Mouse (Mus musculus) midbrain, embryonic 16.5 days (tissue): ENCODE measurements around the gene Cenpi. TPM values are rescaled to one million over a fixed set of nuclear protein-coding genes. Genes with fewer than 3 reads are reported as not detected.
A peak's percentile ranks its signal among the peaks of the same experiment; 100 is the strongest.
"Not testable (repeated sequence)": the region's sequence is repeated elsewhere in the genome, so short reads cannot be mapped to it uniquely, and the experiment has no call there.

Source experiments
- ATAC-seq: fragments of 200-750 bp; cut with Nextera tagmentation; 2 replicates; pipeline ENCODE4 v1.8.0; 2017; ENCODE audit warnings: moderate TSS enrichment
- H3K27ac ChIP-seq: fragments of 300-500 bp; sonication (generic); 2 replicates; pipeline ENCODE4 v1.5.1; 2014; ENCODE audit warnings: mild to moderate bottlenecking, low read length, mixed read lengths
- H3K27me3 ChIP-seq: fragments of 300-500 bp; sonication (generic); 2 replicates; pipeline ENCODE4 v1.6.1; 2014; ENCODE audit warnings: low read depth, low read length, mixed read lengths; ENCODE audit not compliant: control insufficient read depth, insufficient read depth
- H3K36me3 ChIP-seq: fragments of 300-500 bp; sonication (generic); 2 replicates; pipeline ENCODE4 v1.6.1; 2014; ENCODE audit warnings: mild to moderate bottlenecking, low read length, moderate library complexity, mixed read lengths; ENCODE audit not compliant: control insufficient read depth, insufficient read depth
- H3K4me1 ChIP-seq: fragments of 300-500 bp; sonication (generic); 2 replicates; pipeline ENCODE4 v1.6.1; 2014; ENCODE audit warnings: mild to moderate bottlenecking, low read length, mixed read lengths; ENCODE audit not compliant: control insufficient read depth, insufficient read depth
- H3K4me2 ChIP-seq: fragments of 300-500 bp; sonication (generic); 2 replicates; pipeline ENCODE4 v1.6.1; 2014; ENCODE audit warnings: mild to moderate bottlenecking, low read length, mixed read lengths
- H3K4me3 ChIP-seq: fragments of 300-500 bp; sonication (generic); 2 replicates; pipeline ENCODE4 v1.5.1; 2014; ENCODE audit warnings: low read depth, mild to moderate bottlenecking, low read length, moderate library complexity, mixed read lengths
- H3K9ac ChIP-seq: fragments of 300-500 bp; sonication (generic); 2 replicates; pipeline ENCODE4 v1.6.1; 2014; ENCODE audit warnings: low read depth, low read length, mixed read lengths
- H3K9me3 ChIP-seq: fragments of 300-500 bp; sonication (generic); replicated peaks from 2 replicates; pipeline ENCODE4 v1.6.1; 2014; ENCODE audit warnings: mild to moderate bottlenecking, low read length, mixed read lengths; ENCODE audit not compliant: control insufficient read depth, poor library complexity, severe bottlenecking
- WGBS: fragments of 180-500 bp; shearing (Covaris S2); extraction: QIAGEN DNeasy Blood & Tissue Kit; methylation state at CpG from one replicate; pipeline ENCODE4 v1.1.7; 2014; 5-methylcytosine and 5-hydroxymethylcytosine counted together
- polyA plus RNA-seq: library from polyadenylated mRNA; unstranded; fragments of >200 nt; fragmentation: Nextera tagmentation; extraction: Ambion mirVana; gene quantifications from 2 replicates; pipeline ENCODE4 v1.2.1, GENCODE M21; 2015

The Cenpi gene
- polyA plus RNA-seq, 1 experiment from 2014 or later, result 3.9 TPM

DNA sequence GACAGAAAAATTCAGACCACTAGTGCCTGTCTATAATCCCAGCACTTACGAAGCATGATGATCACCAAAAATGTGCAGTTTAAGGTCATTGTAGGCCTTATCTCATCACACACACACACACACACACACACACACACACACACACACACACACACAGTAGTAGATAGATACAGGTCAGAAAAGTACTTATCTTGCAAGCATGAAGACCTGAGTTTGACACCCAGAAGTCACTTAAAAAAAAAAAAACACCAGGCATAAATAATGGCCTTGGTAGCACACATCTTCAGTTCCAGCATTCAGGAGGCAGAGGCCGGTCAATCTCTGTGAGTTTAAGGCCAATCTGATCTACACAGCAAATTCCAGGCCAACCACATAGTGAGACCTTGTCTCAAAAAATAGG is 20.6 kb upstream of the Cenpi start:
- no peaks in the 10 kb centered on the region for H3K9me3 ChIP-seq
- no peaks in the 10 kb centered on the region for H3K4me1 ChIP-seq
- no peak overlapping the region for H3K27ac ChIP-seq
- no peak overlapping the region for H3K4me2 ChIP-seq
- no peak overlapping the region for H3K4me3 ChIP-seq
- WGBS, result 100% methylated on average over 2 of the region's 2 CpGs
- ATAC-seq, result no peak
- no peaks in the 10 kb centered on the region for H3K36me3 ChIP-seq
- no peak overlapping the region for H3K9ac ChIP-seq
- H3K27me3 ChIP-seq, result no peaks in the 10 kb centered on the region

DNA sequence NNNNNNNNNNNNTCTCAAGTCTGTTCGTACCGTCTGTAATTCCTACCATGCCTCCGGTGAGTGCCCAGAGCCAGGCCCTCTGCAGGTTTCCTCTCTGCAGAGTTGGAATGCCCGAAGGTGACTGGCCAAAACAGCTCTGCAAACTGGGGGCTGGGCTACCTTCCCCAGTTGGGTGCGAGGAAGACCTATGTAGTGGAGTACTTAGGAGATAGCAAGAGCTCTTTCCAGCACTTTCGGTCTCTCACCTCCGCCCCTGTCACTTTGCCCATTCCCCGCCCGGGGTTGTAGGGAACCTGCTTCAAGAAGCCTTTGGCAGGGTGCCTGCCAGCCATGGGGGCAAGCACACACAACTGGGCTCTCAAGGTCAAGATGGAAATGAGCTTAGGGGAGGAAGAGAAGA is 11.6 kb upstream of the Cenpi start:
- peak; percentile 46; the same call in 1 of the 2 replicates for ATAC-seq
- WGBS, result 32% methylated on average over 9 of the region's 9 CpGs
- H3K4me2 ChIP-seq, result peak overlapping the region; percentile 54

DNA sequence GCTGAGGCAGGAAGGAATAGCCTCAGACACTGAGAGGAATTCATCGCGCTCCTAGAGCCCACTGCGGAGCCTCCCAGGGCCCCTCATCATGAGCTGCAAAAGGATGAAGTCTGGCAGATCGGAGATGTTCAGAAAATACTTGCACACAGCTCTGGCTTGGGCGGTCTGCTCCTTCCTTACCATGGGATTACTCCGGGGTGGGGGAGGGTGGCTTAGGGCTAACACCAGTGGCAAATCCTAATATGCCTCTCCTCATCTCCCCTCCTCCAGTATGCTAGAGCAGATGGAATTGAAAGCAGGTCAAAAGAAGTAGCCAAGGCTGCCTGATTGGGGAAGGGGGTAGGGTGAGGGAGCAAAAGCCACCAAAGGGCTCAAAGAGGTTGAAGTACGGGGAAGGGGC is 11.1 kb upstream of the Cenpi start:
- Histone ChIP-seq H3K4me1 (peaks cover 3% of the 10 kb centered on the region; the same call in 1 of the 2 replicates), H3K9me3 (no peaks in the 10 kb centered on the region), H3K36me3 (no peaks in the 10 kb centered on the region), H3K27ac (peak overlapping the region; percentile 85), H3K4me3 (peak overlapping the region; percentile 57), H3K4me2 (peak overlapping the region; percentile 54), H3K9ac (peak overlapping the region; percentile 77), H3K27me3 (no peaks in the 10 kb centered on the region; the same call in 1 of the 2 replicates)
- peak; percentile 49 for ATAC-seq
- 20% methylated on average over 7 of the region's 7 CpGs for WGBS

More for the DNA sequence above, 11.6 kb upstream of the Cenpi start:
- Histone ChIP-seq H3K4me3 (peak overlapping the region; percentile 57), H3K27me3 (no peaks in the 10 kb centered on the region; the same call in 1 of the 2 replicates), H3K9ac (peak overlapping the region; percentile 77), H3K9me3 (no peaks in the 10 kb centered on the region), H3K4me1 (peaks cover 3% of the 10 kb centered on the region; the same call in 1 of the 2 replicates), H3K36me3 (no peaks in the 10 kb centered on the region), H3K27ac (peak overlapping the region; percentile 85)

DNA sequence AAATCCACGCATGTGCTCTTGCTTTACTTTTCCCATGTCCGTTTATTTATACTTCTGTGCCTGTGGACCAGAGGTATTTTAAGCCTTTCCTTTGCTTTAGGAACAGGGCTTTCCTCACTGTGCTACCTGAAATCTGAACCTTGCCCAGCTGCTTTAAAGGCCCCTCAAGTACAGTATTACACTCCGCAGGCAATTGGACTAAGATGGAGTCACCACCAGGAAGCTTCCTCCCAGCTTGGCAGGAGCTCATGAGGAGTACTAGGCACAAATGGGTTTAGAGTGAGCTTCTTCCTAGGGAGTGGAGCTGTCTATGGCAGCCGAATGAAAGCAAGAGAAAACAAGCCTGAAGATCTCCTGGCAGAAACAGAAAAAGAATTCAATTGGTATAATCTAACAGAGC is 10.7 kb upstream of the Cenpi start:
- 21% methylated on average over 4 of the region's 4 CpGs for WGBS

DNA sequence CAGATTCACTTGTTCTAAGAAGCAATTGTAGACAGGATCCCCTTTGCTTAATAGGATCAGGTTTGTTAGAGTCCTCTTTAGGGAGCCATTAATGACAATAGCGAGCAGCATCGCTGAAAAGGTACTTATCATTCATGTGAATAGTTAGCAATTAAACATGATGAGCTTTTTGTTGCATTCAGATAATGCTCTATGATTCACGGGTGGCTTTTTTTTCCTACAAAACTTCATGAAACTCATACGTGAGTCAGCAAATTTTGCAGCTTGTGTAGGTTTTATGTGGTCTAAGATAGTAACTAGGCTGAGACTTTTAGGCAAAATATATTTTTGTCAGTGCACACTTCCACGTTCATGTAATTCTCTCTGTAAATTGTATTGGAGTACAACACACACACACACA is 7.7 kb upstream of the Cenpi start:
- no peak overlapping the region for H3K9ac ChIP-seq
- no peaks in the 10 kb centered on the region for H3K9me3 ChIP-seq
- H3K27me3 ChIP-seq, result no peaks in the 10 kb centered on the region
- no peak overlapping the region for H3K27ac ChIP-seq
- H3K36me3 ChIP-seq, result no peaks in the 10 kb centered on the region
- H3K4me1 ChIP-seq, result peaks cover 3% of the 10 kb centered on the region; the same call in 1 of the 2 replicates
- 44% methylated on average over 5 of the region's 5 CpGs for WGBS
- H3K4me3 ChIP-seq, result no peak overlapping the region
- ATAC-seq, result no peak
- peak overlapping the region; percentile 14 for H3K4me2 ChIP-seq

More for the DNA sequence above, 10.7 kb upstream of the Cenpi start:
- no peaks in the 10 kb centered on the region; the same call in 1 of the 2 replicates for H3K27me3 ChIP-seq
- H3K9ac ChIP-seq, result peak overlapping the region; percentile 77
- H3K4me3 ChIP-seq, result peak overlapping the region; percentile 57
- no peak for ATAC-seq
- H3K9me3 ChIP-seq, result no peaks in the 10 kb centered on the region
- H3K36me3 ChIP-seq, result no peaks in the 10 kb centered on the region
- peaks cover 3% of the 10 kb centered on the region; the same call in 1 of the 2 replicates for H3K4me1 ChIP-seq
- H3K27ac ChIP-seq, result peak overlapping the region; percentile 85
- H3K4me2 ChIP-seq, result peak overlapping the region; percentile 54

DNA sequence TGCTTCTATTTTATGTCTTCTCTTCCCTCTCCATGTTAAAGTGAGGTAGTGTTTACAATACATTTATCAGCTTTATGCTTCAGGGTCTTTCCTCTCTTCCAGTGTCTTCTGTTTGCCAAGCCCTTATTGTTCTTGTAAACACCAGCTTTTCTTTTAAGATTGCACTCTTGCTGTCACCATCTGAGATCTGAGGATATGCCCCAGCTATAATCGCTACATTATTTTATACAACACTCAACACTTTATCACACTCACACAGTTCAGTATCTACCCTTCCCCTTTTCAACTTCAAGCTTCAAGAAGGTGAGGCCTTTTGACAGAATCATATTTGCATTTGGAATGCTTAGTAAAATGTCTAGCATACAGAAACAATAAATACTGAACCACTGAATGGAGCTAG is 4.6 kb upstream of the Cenpi start:
- Histone ChIP-seq H3K27ac (no peak overlapping the region), H3K4me1 (peaks cover 3% of the 10 kb centered on the region; the same call in 1 of the 2 replicates), H3K9ac (no peak overlapping the region), H3K4me2 (no peak overlapping the region), H3K4me3 (no peak overlapping the region), H3K36me3 (no peaks in the 10 kb centered on the region), H3K9me3 (no peaks in the 10 kb centered on the region), H3K27me3 (no peaks in the 10 kb centered on the region)
- no peak for ATAC-seq
- WGBS, result 85% methylated on average over 1 of the region's 1 CpGs

DNA sequence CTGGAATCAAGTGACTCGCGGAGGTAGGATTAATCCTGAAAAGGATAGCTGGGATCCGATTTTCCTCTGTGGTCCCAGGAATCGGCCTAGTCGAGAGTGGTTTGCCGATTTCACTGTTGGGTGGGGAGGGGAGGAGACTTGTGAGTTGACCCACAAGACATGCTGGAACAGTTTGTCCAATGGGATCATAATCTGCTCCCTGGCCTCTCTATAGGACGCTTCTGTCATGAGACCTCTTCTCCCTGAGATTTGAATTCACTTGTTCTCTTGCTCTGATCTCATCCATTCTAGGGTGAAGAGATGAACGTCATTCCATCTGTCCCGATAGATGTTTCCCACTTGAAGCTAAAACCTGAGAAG is 371 bp downstream of the Cenpi start:
- H3K27ac ChIP-seq, result no peak overlapping the region
- no peaks in the 10 kb centered on the region for H3K36me3 ChIP-seq
- peak overlapping the region; percentile 43 for H3K4me3 ChIP-seq
- no peak for ATAC-seq
- peak overlapping the region; percentile 65 for H3K4me2 ChIP-seq
- peak overlapping the region; percentile 46; the same call in 1 of the 2 replicates for H3K9ac ChIP-seq
- H3K27me3 ChIP-seq, result no peaks in the 10 kb centered on the region
- WGBS, result 29% methylated on average over 9 of the region's 9 CpGs
- H3K9me3 ChIP-seq, result no peaks in the 10 kb centered on the region
- no peaks in the 10 kb centered on the region for H3K4me1 ChIP-seq

DNA sequence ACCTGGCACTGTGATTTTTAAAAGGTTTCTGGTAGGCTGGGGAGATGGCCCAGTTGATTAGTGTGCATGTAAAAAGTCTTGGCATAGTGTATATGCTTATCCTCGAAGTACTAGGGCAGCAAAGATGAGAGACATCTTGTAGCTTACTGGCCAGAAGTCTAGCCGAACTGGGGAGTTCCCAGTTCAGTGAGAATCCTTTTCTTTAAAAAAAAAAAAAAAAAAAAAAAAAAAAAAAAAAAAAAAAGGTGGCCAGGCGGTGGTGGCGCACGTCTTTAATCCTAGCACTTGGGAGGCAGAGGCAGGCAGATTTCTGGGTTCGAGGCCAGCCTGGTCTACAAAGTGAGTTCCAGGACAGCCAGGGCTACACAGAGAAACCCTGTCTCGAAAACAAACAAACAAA is 3.3 kb downstream of the Cenpi start:
- not testable (repeated sequence) for H3K4me2 ChIP-seq, H3K4me1 ChIP-seq, H3K4me3 ChIP-seq, H3K36me3 ChIP-seq, H3K27ac ChIP-seq, ATAC-seq, H3K9me3 ChIP-seq, H3K9ac ChIP-seq, H3K27me3 ChIP-seq
- WGBS, result 86% methylated on average over 7 of the region's 7 CpGs

DNA sequence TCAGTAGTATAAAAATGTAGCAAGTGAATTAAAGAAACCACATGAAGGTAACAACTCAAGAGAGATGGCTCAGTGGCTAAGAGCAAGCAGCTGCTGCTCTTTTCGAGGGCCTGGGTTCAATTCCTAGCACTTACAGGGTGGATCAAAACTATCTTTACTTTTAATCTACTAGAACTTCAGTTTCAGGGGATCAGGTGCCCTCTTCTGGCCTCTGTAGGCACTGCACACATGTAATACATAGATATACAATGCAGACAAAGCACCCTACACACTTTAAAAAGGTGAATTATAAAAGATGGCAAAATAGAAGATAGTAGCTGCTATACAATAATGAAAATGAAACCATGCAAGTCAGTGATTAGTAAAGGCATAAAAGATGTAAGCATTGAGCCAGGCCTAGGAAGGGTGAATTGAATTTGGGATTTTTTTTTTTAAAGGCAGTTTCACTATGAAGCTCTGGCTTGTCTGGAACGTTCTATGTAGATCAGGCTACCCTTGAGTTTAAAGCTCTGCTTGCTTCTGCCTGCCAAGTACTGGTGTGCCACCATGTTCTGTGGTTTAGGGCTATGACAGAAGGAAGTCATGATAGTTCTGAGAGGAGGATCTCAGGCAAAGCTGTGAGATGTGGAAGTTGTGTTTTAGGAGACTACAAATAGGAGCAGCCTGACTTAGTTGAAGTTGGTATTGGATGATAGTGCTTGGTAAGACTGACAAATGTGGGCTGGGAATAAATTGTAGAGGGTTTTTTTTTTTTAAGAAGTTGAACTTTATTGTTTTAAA is 11.5 kb downstream of the Cenpi start:
- 85% methylated on average over 2 of the region's 2 CpGs for WGBS

More for the DNA sequence above, 11.5 kb downstream of the Cenpi start:
- no peak overlapping the region for H3K27ac ChIP-seq
- H3K9me3 ChIP-seq, result no peaks in the 10 kb centered on the region
- H3K4me1 ChIP-seq, result no peaks in the 10 kb centered on the region
- H3K4me2 ChIP-seq, result no peak overlapping the region
- ATAC-seq, result no peak
- no peak overlapping the region for H3K9ac ChIP-seq
- no peak overlapping the region for H3K4me3 ChIP-seq
- H3K27me3 ChIP-seq, result no peaks in the 10 kb centered on the region
- no peaks in the 10 kb centered on the region for H3K36me3 ChIP-seq
